Mouse (Mus musculus): ENCODE data around the gene Kremen2. TPM values are rescaled to one million over a fixed set of nuclear protein-coding genes. Genes with fewer than 3 reads are reported as not detected.

The Kremen2 gene
- polyA plus RNA-seq (2014; fragmentation: Illumina TruSeq; extraction: RNeasy Lipid Tissue Mini Kit (QIAGEN cat#74804); ENCODE audit: low read depth, low replicate concordance): not detected

GRCm38 (mm10) chr17:23745301-23746251, at the start of gene Kremen2:
Gene Kremen2 (minus strand): TSS chr17:23745833.

GRCm38 (mm10) chr17:23790269-23791078, 44.8 kb upstream of the Kremen2 start, which contains the start of gene Srrm2:
Gene Srrm2 (plus strand): TSS chr17:23790532.

GRCm38 (mm10) chr17:23785561-23786471, 40.2 kb upstream of the Kremen2 start, which contains the start of gene Flywch2:
Gene Flywch2 (minus strand): TSS chr17:23786081.

GRCm38 (mm10) chr17:23771284-23772218, 25.9 kb upstream of the Kremen2 start, which contains the start of gene Flywch1:
Gene Flywch1 (minus strand): TSS chr17:23771602.

GRCm38 (mm10) chr17:23740598-23741021, 5.0 kb downstream of the Kremen2 start, which contains the start of gene Paqr4:
Gene Paqr4 (minus strand): TSS chr17:23740867.

GRCm38 (mm10) chr17:23725999-23726757, 19.5 kb downstream of the Kremen2 start, which contains the start of gene Pkmyt1:
Gene Pkmyt1 (plus strand): TSS chr17:23726336.

GRCm38 (mm10) chr17:23722376-23723125, 23.1 kb downstream of the Kremen2 start, which contains the start of gene 1520401A03Rik:
Gene 1520401A03Rik (minus strand): TSS chr17:23722783.

Other genes with a start within 250 kb of the Kremen2 start
- gene Zfp213, start 181.6 kb downstream of the Kremen2 start, polyA plus RNA-seq (2014; fragmentation: Illumina TruSeq; extraction: RNeasy Lipid Tissue Mini Kit (QIAGEN cat#74804); ENCODE audit: low read depth, low replicate concordance): 0.70 TPM
- not detected for gene Zfp13, start 146.3 kb downstream of the Kremen2 start, polyA plus RNA-seq (2014; fragmentation: Illumina TruSeq; extraction: RNeasy Lipid Tissue Mini Kit (QIAGEN cat#74804); ENCODE audit: low read depth, low replicate concordance)
- not detected for gene Zscan10, start 145.0 kb downstream of the Kremen2 start, polyA plus RNA-seq (2014; fragmentation: Illumina TruSeq; extraction: RNeasy Lipid Tissue Mini Kit (QIAGEN cat#74804); ENCODE audit: low read depth, low replicate concordance)
- not detected for gene Mmp25, start 100.6 kb downstream of the Kremen2 start, polyA plus RNA-seq (2014; fragmentation: Illumina TruSeq; extraction: RNeasy Lipid Tissue Mini Kit (QIAGEN cat#74804); ENCODE audit: low read depth, low replicate concordance)
- gene Bicdl2, start 85.3 kb downstream of the Kremen2 start, polyA plus RNA-seq (2014; fragmentation: Illumina TruSeq; extraction: RNeasy Lipid Tissue Mini Kit (QIAGEN cat#74804); ENCODE audit: low read depth, low replicate concordance): not detected
- gene Hcfc1r1, start 72.2 kb downstream of the Kremen2 start, polyA plus RNA-seq (2014; fragmentation: Illumina TruSeq; extraction: RNeasy Lipid Tissue Mini Kit (QIAGEN cat#74804); ENCODE audit: low read depth, low replicate concordance): 11.7 TPM
- 3.1 TPM for gene Thoc6, start 72.0 kb downstream of the Kremen2 start, polyA plus RNA-seq (2014; fragmentation: Illumina TruSeq; extraction: RNeasy Lipid Tissue Mini Kit (QIAGEN cat#74804); ENCODE audit: low read depth, low replicate concordance)
- 4.1 TPM for gene Tnfrsf12a, start 68.4 kb downstream of the Kremen2 start, polyA plus RNA-seq (2014; fragmentation: Illumina TruSeq; extraction: RNeasy Lipid Tissue Mini Kit (QIAGEN cat#74804); ENCODE audit: low read depth, low replicate concordance)
- not detected for gene Cldn6, start 66.6 kb downstream of the Kremen2 start, polyA plus RNA-seq (2014; fragmentation: Illumina TruSeq; extraction: RNeasy Lipid Tissue Mini Kit (QIAGEN cat#74804); ENCODE audit: low read depth, low replicate concordance)
- not detected for gene Cldn9, start 61.8 kb downstream of the Kremen2 start, polyA plus RNA-seq (2014; fragmentation: Illumina TruSeq; extraction: RNeasy Lipid Tissue Mini Kit (QIAGEN cat#74804); ENCODE audit: low read depth, low replicate concordance)
- 0.58 TPM for gene 1520401A03Rik, start 23.1 kb downstream of the Kremen2 start, polyA plus RNA-seq (2014; fragmentation: Illumina TruSeq; extraction: RNeasy Lipid Tissue Mini Kit (QIAGEN cat#74804); ENCODE audit: low read depth, low replicate concordance)
- gene Pkmyt1, start 19.5 kb downstream of the Kremen2 start, polyA plus RNA-seq (2014; fragmentation: Illumina TruSeq; extraction: RNeasy Lipid Tissue Mini Kit (QIAGEN cat#74804); ENCODE audit: low read depth, low replicate concordance): not detected
- gene Paqr4, start 5.0 kb downstream of the Kremen2 start, polyA plus RNA-seq (2014; fragmentation: Illumina TruSeq; extraction: RNeasy Lipid Tissue Mini Kit (QIAGEN cat#74804); ENCODE audit: low read depth, low replicate concordance): 3.3 TPM
- gene Flywch1, start 25.8 kb upstream of the Kremen2 start, polyA plus RNA-seq (2014; fragmentation: Illumina TruSeq; extraction: RNeasy Lipid Tissue Mini Kit (QIAGEN cat#74804); ENCODE audit: low read depth, low replicate concordance): 1.2 TPM
- 1.0 TPM for gene Flywch2, start 40.2 kb upstream of the Kremen2 start, polyA plus RNA-seq (2014; fragmentation: Illumina TruSeq; extraction: RNeasy Lipid Tissue Mini Kit (QIAGEN cat#74804); ENCODE audit: low read depth, low replicate concordance)
- 189 TPM for gene Srrm2, start 44.7 kb upstream of the Kremen2 start, polyA plus RNA-seq (2014; fragmentation: Illumina TruSeq; extraction: RNeasy Lipid Tissue Mini Kit (QIAGEN cat#74804); ENCODE audit: low read depth, low replicate concordance)
- 32.6 TPM for gene Elob, start 83.3 kb upstream of the Kremen2 start, polyA plus RNA-seq (2014; fragmentation: Illumina TruSeq; extraction: RNeasy Lipid Tissue Mini Kit (QIAGEN cat#74804); ENCODE audit: low read depth, low replicate concordance)
- gene Prss33, start 90.2 kb upstream of the Kremen2 start, polyA plus RNA-seq (2014; fragmentation: Illumina TruSeq; extraction: RNeasy Lipid Tissue Mini Kit (QIAGEN cat#74804); ENCODE audit: low read depth, low replicate concordance): not detected
- gene Prss32, start 98.0 kb upstream of the Kremen2 start, polyA plus RNA-seq (2014; fragmentation: Illumina TruSeq; extraction: RNeasy Lipid Tissue Mini Kit (QIAGEN cat#74804); ENCODE audit: low read depth, low replicate concordance): not detected
- gene Prss41, start 98.3 kb upstream of the Kremen2 start, polyA plus RNA-seq (2014; fragmentation: Illumina TruSeq; extraction: RNeasy Lipid Tissue Mini Kit (QIAGEN cat#74804); ENCODE audit: low read depth, low replicate concordance): not detected
- not detected for gene Prss21, start 122.2 kb upstream of the Kremen2 start, polyA plus RNA-seq (2014; fragmentation: Illumina TruSeq; extraction: RNeasy Lipid Tissue Mini Kit (QIAGEN cat#74804); ENCODE audit: low read depth, low replicate concordance)
- not detected for gene Dcpp1, start 135.0 kb upstream of the Kremen2 start, polyA plus RNA-seq (2014; fragmentation: Illumina TruSeq; extraction: RNeasy Lipid Tissue Mini Kit (QIAGEN cat#74804); ENCODE audit: low read depth, low replicate concordance)
- gene Dcpp2, start 135.0 kb upstream of the Kremen2 start, polyA plus RNA-seq (2014; fragmentation: Illumina TruSeq; extraction: RNeasy Lipid Tissue Mini Kit (QIAGEN cat#74804); ENCODE audit: low read depth, low replicate concordance): not detected
- gene Dcpp3, start 171.6 kb upstream of the Kremen2 start, polyA plus RNA-seq (2014; fragmentation: Illumina TruSeq; extraction: RNeasy Lipid Tissue Mini Kit (QIAGEN cat#74804); ENCODE audit: low read depth, low replicate concordance): not detected
- gene Sbp, start 195.8 kb upstream of the Kremen2 start, polyA plus RNA-seq (2014; fragmentation: Illumina TruSeq; extraction: RNeasy Lipid Tissue Mini Kit (QIAGEN cat#74804); ENCODE audit: low read depth, low replicate concordance): not detected
- not detected for gene Sbpl, start 209.4 kb upstream of the Kremen2 start, polyA plus RNA-seq (2014; fragmentation: Illumina TruSeq; extraction: RNeasy Lipid Tissue Mini Kit (QIAGEN cat#74804); ENCODE audit: low read depth, low replicate concordance)
- gene Prss30, start 234.7 kb upstream of the Kremen2 start, polyA plus RNA-seq (2014; fragmentation: Illumina TruSeq; extraction: RNeasy Lipid Tissue Mini Kit (QIAGEN cat#74804); ENCODE audit: low read depth, low replicate concordance): not detected